Mouse (Mus musculus): Measurements from ENCODE around the gene Rhot1. TPM values are rescaled to one million over a fixed set of nuclear protein-coding genes. Genes with fewer than 3 reads are reported as not detected.

The Rhot1 gene
- polyA plus RNA-seq, 2 experiments = 40.3 to 55.8 TPM

DNA sequence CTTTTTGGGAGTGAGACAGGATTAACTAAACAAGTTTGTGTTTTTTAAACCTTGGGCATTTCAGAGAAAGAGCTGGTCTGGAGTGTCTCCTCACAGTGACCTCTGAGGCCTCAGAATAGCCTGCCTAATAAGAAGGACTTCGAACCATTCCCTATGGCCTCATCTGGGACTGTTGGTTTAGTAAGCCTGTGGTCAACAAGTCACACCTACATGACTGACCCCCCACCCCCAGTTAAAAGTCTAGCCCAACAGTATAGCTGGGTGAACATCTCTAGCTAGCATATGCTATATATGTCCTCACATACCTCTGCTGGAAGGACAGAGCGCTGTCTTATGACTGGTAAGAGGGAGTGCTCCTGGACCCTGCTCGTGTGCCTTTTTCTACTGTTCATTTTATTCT is 9.5 kb upstream of the Rhot1 start:
- H3K36me3 ChIP-seq (ENCODE audit: control insufficient read depth, insufficient read depth, low read length) = 0 out of 2 replicates have a peak, but pooled peaks cover 6% of the 10 kb centered on the region
- no peaks in the 10 kb centered on the region for H3K9me3 ChIP-seq (ENCODE audit: control insufficient read depth, low read length)
- WGBS = 95% methylated on average over 3 of the region's 3 CpGs
- H3K9ac ChIP-seq (ENCODE audit: low read depth, low read length, severe bottlenecking) = no peak overlapping the region
- ATAC-seq (ENCODE audit: low FRiP score, low read depth) (no peak), DNase-seq (ENCODE audit: low spot score) (no peak)
- H3K4me2 ChIP-seq (replicated peaks; ENCODE audit: low read depth, low read length, severe bottlenecking) = no peak overlapping the region
- no peaks in the 10 kb centered on the region for H3K27me3 ChIP-seq (ENCODE audit: control insufficient read depth, insufficient read depth, low read length)
- no peak for TF ChIP-seq POLR2A (IDR thresholded peaks at IDR 0.05; ENCODE audit: borderline replicate concordance, extremely low read depth, insufficient read depth, insufficient read length)
- no peaks in the 10 kb centered on the region for H3K4me1 ChIP-seq (ENCODE audit: control insufficient read depth, insufficient read depth, low read length)
- H3K4me3 ChIP-seq (replicated peaks; ENCODE audit: low read length) = no peak overlapping the region
- H3K27ac ChIP-seq (replicated peaks; ENCODE audit: low read depth, low read length) = no peak overlapping the region

GRCm38 (mm10) chr11:80199773-80200172 is 9.0 kb upstream of the Rhot1 start:
- H3K4me3 ChIP-seq (replicated peaks; ENCODE audit: low read length) = no peak overlapping the region
- 0 out of 2 replicates have a peak, but pooled peaks cover 2% of the 10 kb centered on the region for H3K36me3 ChIP-seq (ENCODE audit: control insufficient read depth, insufficient read depth, low read length)
- H3K27ac ChIP-seq (replicated peaks; ENCODE audit: low read depth, low read length) = no peak overlapping the region
- no peak for TF ChIP-seq POLR2A (IDR thresholded peaks at IDR 0.05; ENCODE audit: borderline replicate concordance, extremely low read depth, insufficient read depth, insufficient read length)
- H3K9me3 ChIP-seq (ENCODE audit: control insufficient read depth, low read length) = no peaks in the 10 kb centered on the region
- no peaks in the 10 kb centered on the region for H3K27me3 ChIP-seq (ENCODE audit: control insufficient read depth, insufficient read depth, low read length)
- no peak for DNase-seq (ENCODE audit: low spot score)
- no peak overlapping the region for H3K9ac ChIP-seq (ENCODE audit: low read depth, low read length, severe bottlenecking)
- H3K4me1 ChIP-seq (ENCODE audit: control insufficient read depth, insufficient read depth, low read length) = no peaks in the 10 kb centered on the region
- ATAC-seq (ENCODE audit: low FRiP score, low read depth) = no peak
- 92% methylated on average over 2 of the region's 2 CpGs for WGBS
- H3K4me2 ChIP-seq (replicated peaks; ENCODE audit: low read depth, low read length, severe bottlenecking) = no peak overlapping the region

- Histone ChIP-seq H3K9ac (ENCODE audit: low read depth, low read length, severe bottlenecking) (no peak overlapping the region), H3K27ac (replicated peaks; ENCODE audit: low read depth, low read length) (no peak overlapping the region), H3K4me1 (ENCODE audit: control insufficient read depth, insufficient read depth, low read length) (no peaks in the 10 kb centered on the region), H3K27me3 (ENCODE audit: control insufficient read depth, insufficient read depth, low read length) (no peaks in the 10 kb centered on the region), H3K36me3 (ENCODE audit: control insufficient read depth, insufficient read depth, low read length) (no peaks in the 10 kb centered on the region), H3K4me3 (replicated peaks; ENCODE audit: low read length) (no peak overlapping the region), H3K4me2 (replicated peaks; ENCODE audit: low read depth, low read length, severe bottlenecking) (no peak overlapping the region), H3K9me3 (ENCODE audit: control insufficient read depth, low read length) (no peaks in the 10 kb centered on the region)
- ATAC-seq (ENCODE audit: low FRiP score, low read depth) = no peak
- 84% methylated on average over 1 of the region's 1 CpGs for WGBS
- DNase-seq (ENCODE audit: low spot score) = no peak
- TF ChIP-seq POLR2A (IDR thresholded peaks at IDR 0.05; ENCODE audit: borderline replicate concordance, extremely low read depth, insufficient read depth, insufficient read length) = no peak
Measured at GRCm38 (mm10) chr11:80200326-80200725, 8.5 kb upstream of the Rhot1 start.

DNA sequence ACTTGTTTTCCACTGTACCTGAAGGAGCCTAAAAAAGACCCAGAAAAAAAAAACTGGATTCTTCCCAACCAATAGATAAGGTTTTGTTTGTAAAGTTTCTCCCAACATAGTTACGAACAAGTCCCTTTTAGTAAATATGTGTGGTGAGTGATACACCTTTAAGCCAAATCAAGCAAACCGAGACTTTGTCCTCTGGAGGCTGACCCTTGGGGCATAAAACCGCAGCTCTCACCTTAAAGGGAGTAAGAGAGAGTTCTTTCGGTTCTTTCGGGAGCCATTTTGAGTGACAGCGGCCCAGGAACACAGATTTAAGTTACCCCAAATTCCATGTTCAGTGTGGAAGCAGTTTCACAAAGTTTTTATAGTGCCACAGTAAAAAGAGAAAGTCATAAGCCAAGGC is 6.5 kb upstream of the Rhot1 start:
- Histone ChIP-seq H3K4me2 (replicated peaks; ENCODE audit: low read depth, low read length, severe bottlenecking) (no peak overlapping the region), H3K27me3 (ENCODE audit: control insufficient read depth, insufficient read depth, low read length) (no peaks in the 10 kb centered on the region), H3K36me3 (ENCODE audit: control insufficient read depth, insufficient read depth, low read length) (no peaks in the 10 kb centered on the region), H3K4me1 (ENCODE audit: control insufficient read depth, insufficient read depth, low read length) (no peaks in the 10 kb centered on the region), H3K9ac (ENCODE audit: low read depth, low read length, severe bottlenecking) (no peak overlapping the region), H3K4me3 (replicated peaks; ENCODE audit: low read length) (no peak overlapping the region), H3K9me3 (ENCODE audit: control insufficient read depth, low read length) (no peaks in the 10 kb centered on the region), H3K27ac (replicated peaks; ENCODE audit: low read depth, low read length) (no peak overlapping the region)
- TF ChIP-seq POLR2A (IDR thresholded peaks at IDR 0.05; ENCODE audit: borderline replicate concordance, extremely low read depth, insufficient read depth, insufficient read length) = no peak
- DNase-seq (ENCODE audit: low spot score) (no peak), ATAC-seq (ENCODE audit: low FRiP score, low read depth) (no peak)
- WGBS = 75% methylated on average over 6 of the region's 6 CpGs

GRCm38 (mm10) chr11:80204037-80204436 is 4.8 kb upstream of the Rhot1 start:
- H3K9ac ChIP-seq (ENCODE audit: low read depth, low read length, severe bottlenecking) = no peak overlapping the region
- no peak for TF ChIP-seq POLR2A (IDR thresholded peaks at IDR 0.05; ENCODE audit: borderline replicate concordance, extremely low read depth, insufficient read depth, insufficient read length)
- 78% methylated on average over 3 of the region's 3 CpGs for WGBS

DNA sequence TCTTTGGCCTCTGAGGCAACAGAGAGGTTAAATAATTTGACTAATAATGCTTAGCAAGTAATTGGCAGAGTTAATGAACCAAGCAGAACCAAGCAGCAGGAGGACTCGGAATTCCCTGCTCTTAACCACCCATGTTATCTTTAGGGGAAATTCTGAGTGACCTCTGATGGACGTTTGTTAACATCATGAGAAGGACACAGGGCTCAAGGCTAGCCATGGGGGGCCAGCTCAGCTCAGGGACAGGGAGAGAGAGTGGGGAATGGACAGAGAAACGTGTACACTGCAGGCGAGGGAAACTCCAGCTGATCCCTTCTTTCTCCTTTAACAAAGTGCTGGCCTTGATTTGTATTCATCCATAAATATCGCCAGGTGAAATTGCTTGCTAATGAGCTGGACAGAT is 3.9 kb upstream of the Rhot1 start:
- no peak for TF ChIP-seq POLR2A (IDR thresholded peaks at IDR 0.05; ENCODE audit: borderline replicate concordance, extremely low read depth, insufficient read depth, insufficient read length)
- WGBS = 55% methylated on average over 5 of the region's 5 CpGs
- H3K27ac ChIP-seq (replicated peaks; ENCODE audit: low read depth, low read length) = no peak overlapping the region
- H3K36me3 ChIP-seq (ENCODE audit: control insufficient read depth, insufficient read depth, low read length) = no peaks in the 10 kb centered on the region
- H3K4me3 ChIP-seq (replicated peaks; ENCODE audit: low read length) = no peak overlapping the region
- DNase-seq (ENCODE audit: low spot score) (no peak), ATAC-seq (ENCODE audit: low FRiP score, low read depth) (no peak)
- no peaks in the 10 kb centered on the region for H3K9me3 ChIP-seq (ENCODE audit: control insufficient read depth, low read length)
- H3K9ac ChIP-seq (ENCODE audit: low read depth, low read length, severe bottlenecking) = no peak overlapping the region
- no peaks in the 10 kb centered on the region for H3K4me1 ChIP-seq (ENCODE audit: control insufficient read depth, insufficient read depth, low read length)
- no peaks in the 10 kb centered on the region for H3K27me3 ChIP-seq (ENCODE audit: control insufficient read depth, insufficient read depth, low read length)
- H3K4me2 ChIP-seq (replicated peaks; ENCODE audit: low read depth, low read length, severe bottlenecking) = no peak overlapping the region

More at GRCm38 (mm10) chr11:80204037-80204436, 4.8 kb upstream of the Rhot1 start:
- no peak overlapping the region for H3K4me3 ChIP-seq (replicated peaks; ENCODE audit: low read length)
- H3K4me1 ChIP-seq (ENCODE audit: control insufficient read depth, insufficient read depth, low read length) = no peaks in the 10 kb centered on the region
- no peaks in the 10 kb centered on the region for H3K36me3 ChIP-seq (ENCODE audit: control insufficient read depth, insufficient read depth, low read length)
- DNase-seq (ENCODE audit: low spot score) (no peak), ATAC-seq (ENCODE audit: low FRiP score, low read depth) (no peak)
- no peaks in the 10 kb centered on the region for H3K27me3 ChIP-seq (ENCODE audit: control insufficient read depth, insufficient read depth, low read length)
- H3K27ac ChIP-seq (replicated peaks; ENCODE audit: low read depth, low read length) = no peak overlapping the region
- no peaks in the 10 kb centered on the region for H3K9me3 ChIP-seq (ENCODE audit: control insufficient read depth, low read length)
- no peak overlapping the region for H3K4me2 ChIP-seq (replicated peaks; ENCODE audit: low read depth, low read length, severe bottlenecking)

Data from limb, embryonic 14.5 days (tissue).